ENCODE assay signal across 16 mouse cellular contexts in the genomic region with DNA sequence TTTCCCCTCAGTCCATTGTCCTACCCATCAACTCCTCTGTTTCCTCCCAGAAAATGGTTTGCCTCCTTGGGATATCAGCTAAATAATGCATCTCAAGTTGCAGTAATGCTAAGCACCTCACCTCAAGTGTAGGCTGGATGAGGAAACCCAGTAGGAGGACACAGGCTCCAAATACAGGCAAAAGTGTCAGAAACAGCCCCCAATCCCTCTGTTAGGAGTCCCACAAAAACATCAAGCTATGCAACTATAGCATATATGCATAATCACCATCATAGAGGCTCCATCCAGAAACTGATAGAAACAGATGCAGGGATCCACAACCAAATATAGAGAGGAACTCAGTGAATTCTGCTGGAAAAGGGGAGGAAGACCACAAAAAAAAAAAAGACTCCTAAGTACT.
DNase-seq lines count a peak whose midpoint lies in the region.
"Had no signal": no experiment of that assay in that cellular context is flagged by ENCODE, and none has a peak within 500 bp of the region (broad histone marks: within the 10 kb centered on the region; RNA-seq: fewer than 3 reads in every experiment).

No protein-coding gene starts in this region.

- peak; percentile 37 to 38 for DNase-seq in frontal cortex, adult 2 months (ENCODE audit: extremely low spot score in 1 of 2, low spot score in 1 of 2)
- no peak for DNase-seq in frontal cortex, postnatal 25 days (ENCODE audit: low spot score in 2 of 2)
- DNase-seq in left cerebral cortex, adult 9 months (ENCODE audit: low spot score in 2 of 2), result peak; percentile 11 to 41
- no peak for DNase-seq in left cerebral cortex, adult 11 months (ENCODE audit: low spot score)
- peak; percentile 80 for DNase-seq in brain, adult 2 months (ENCODE audit: low read depth, low spot score)
- peak; percentile 71 for DNase-seq in telencephalon, adult 2 months (ENCODE audit: low read depth, low spot score)
- no peak for DNase-seq in spleen, postnatal 36 days (ENCODE audit: low spot score in 2 of 2)
- DNase-seq: adrenal gland, adult 2 months; adrenal gland, postnatal 10 days; adrenal gland, postnatal 25 days; cerebellum, adult 11-12 months; cerebellum, adult 8-10 months; cerebellum, adult 9-11 months; cerebellum, postnatal 14 days; cerebellum, postnatal 36 days; embryo, embryonic 11 days had no signal

Comparison
In these comparisons a context has a peak if more than half of its experiments do, and no peak if none do; other contexts are left out.
1. DNase-seq: peak in frontal cortex, adult 2 months (2 of 2), left cerebral cortex, adult 9 months (2 of 2), brain, adult 2 months (single experiment) and telencephalon, adult 2 months (single experiment); none in frontal cortex, postnatal 25 days (0 of 2), left cerebral cortex, adult 11 months (single experiment) and spleen, postnatal 36 days (0 of 2).